Mouse (Mus musculus): Measurements from ENCODE around the gene Fmnl3. TPM values are rescaled to one million over a fixed set of nuclear protein-coding genes. Genes with fewer than 3 reads are reported as not detected.
"Not testable (repeated sequence)": the region's sequence is repeated elsewhere in the genome, so short reads cannot be mapped to it uniquely, and the experiment has no call there.

Gene Fmnl3
- polyA plus RNA-seq, 1 experiment from 2014 or later: 10.8 TPM

DNA sequence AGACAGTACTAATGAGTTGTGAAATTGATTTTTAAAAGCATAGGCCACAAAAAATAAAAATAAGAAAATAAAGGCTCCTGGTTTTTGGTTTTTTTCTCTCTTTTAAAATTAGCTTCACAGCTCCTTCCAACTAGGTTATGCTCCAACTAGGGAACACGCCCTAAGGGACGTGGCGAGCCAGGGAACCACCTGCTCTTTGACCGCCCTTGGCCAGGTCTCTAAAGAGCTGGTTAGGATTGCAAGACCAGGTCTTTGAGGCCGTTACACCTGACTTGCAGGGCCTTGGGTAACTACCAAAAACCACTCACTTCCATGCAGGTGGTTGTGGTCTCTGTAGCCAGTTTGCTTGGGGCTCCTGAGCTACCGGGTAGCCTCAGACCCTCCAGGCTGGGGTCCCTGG, 21.7 kb upstream of the Fmnl3 start:
- Histone ChIP-seq H3K4me3 (ENCODE audit: low read length) (peak overlapping the region; percentile 46), H3K27ac (ENCODE audit: low read length) (peak overlapping the region; percentile 70), H3K4me2 (ENCODE audit: low read depth, low read length) (peak overlapping the region; percentile 74), H3K27me3 (replicated peaks; ENCODE audit: control insufficient read depth, insufficient read depth, low read length) (no peaks in the 10 kb centered on the region), H3K4me1 (ENCODE audit: control insufficient read depth, insufficient read depth, low read length) (peaks cover 30% of the 10 kb centered on the region), H3K36me3 (ENCODE audit: control insufficient read depth, insufficient read depth, low read length) (no peaks in the 10 kb centered on the region), H3K9me3 (ENCODE audit: control insufficient read depth, low read length) (no peaks in the 10 kb centered on the region), H3K9ac (ENCODE audit: low read depth, low read length) (peak overlapping the region; percentile 61)
- ATAC-seq: no peak
- WGBS: 74% methylated on average over 6 of the region's 6 CpGs

DNA sequence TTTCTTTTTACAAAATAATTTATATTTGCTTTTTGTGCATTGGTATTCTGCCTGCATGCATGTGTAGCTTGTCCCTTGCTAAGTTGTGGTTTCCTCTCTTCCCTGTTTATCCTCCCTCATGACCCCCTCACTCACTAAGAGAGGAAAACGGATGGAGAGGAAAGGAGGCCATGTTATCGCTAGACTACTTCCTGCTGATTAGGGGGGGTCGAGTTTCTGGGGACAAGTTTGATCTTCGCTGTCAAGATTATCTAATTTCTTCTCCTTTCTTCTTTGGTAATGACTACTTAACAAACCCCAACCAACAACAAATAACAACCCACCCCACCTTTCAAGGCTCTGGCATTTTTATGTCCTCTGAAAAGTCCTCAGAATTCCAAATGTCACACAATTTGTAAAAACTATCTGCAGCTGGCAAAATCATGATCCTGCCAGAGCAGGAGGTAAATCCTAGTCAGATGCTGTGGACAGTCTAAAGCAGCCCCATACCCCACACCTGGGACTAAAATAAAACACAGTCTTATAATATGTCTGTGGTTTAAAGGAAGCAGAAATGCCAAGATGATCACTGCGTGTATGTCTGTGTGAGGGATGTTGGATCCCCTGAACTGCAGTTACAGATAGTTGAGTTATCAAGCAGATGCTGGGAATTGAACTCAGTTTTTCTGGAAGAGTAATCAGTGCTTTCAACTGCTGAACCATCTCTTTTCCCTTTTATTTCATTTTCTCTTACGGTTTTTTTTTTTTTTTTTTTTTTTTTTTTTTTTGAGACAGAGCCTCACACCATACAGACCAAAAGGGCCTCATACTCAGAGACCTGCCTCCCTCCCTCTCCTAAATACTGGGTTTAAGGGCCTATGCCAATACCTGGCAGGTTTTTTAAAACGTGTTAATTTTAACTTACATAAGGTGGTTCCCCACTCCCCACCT, 20.5 kb upstream of the Fmnl3 start:
- WGBS: 64% methylated on average over 7 of the region's 7 CpGs
- Histone ChIP-seq H3K9me3 (ENCODE audit: control insufficient read depth, low read length) (no peaks in the 10 kb centered on the region), H3K27ac (ENCODE audit: low read length) (no peak overlapping the region), H3K36me3 (ENCODE audit: control insufficient read depth, insufficient read depth, low read length) (no peaks in the 10 kb centered on the region), H3K4me1 (ENCODE audit: control insufficient read depth, insufficient read depth, low read length) (peaks cover 17% of the 10 kb centered on the region), H3K4me3 (ENCODE audit: low read length) (no peak overlapping the region), H3K4me2 (ENCODE audit: low read depth, low read length) (no peak overlapping the region), H3K9ac (ENCODE audit: low read depth, low read length) (no peak overlapping the region), H3K27me3 (replicated peaks; ENCODE audit: control insufficient read depth, insufficient read depth, low read length) (no peaks in the 10 kb centered on the region)
- ATAC-seq: no peak

DNA sequence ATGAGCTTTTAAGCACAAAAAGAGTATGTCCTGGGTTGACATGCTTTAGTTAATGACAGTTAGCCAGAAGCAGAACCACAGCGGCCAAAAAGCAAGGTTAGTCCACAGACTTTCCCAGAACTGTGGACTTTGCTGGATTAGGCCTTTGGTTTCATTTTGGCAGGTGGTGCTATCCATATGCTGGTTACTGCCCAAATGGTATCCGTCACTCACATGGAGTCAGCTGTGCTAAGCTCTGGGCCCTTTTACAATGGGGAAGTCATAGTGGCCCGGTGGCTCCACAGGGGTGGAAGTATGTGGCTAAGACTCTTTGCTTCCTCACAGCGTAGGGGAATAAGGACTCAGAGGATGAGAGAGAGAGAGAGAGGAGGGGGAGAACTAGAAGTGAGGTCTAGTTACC, 17.7 kb upstream of the Fmnl3 start:
- Histone ChIP-seq H3K9me3 (ENCODE audit: control insufficient read depth, low read length) (no peaks in the 10 kb centered on the region), H3K4me3 (ENCODE audit: low read length) (no peak overlapping the region), H3K4me2 (ENCODE audit: low read depth, low read length) (no peak overlapping the region), H3K36me3 (ENCODE audit: control insufficient read depth, insufficient read depth, low read length) (no peaks in the 10 kb centered on the region), H3K27me3 (replicated peaks; ENCODE audit: control insufficient read depth, insufficient read depth, low read length) (no peaks in the 10 kb centered on the region), H3K4me1 (ENCODE audit: control insufficient read depth, insufficient read depth, low read length) (peaks cover 6% of the 10 kb centered on the region; the same call in 1 of the 2 replicates), H3K27ac (ENCODE audit: low read length) (no peak overlapping the region), H3K9ac (ENCODE audit: low read depth, low read length) (no peak overlapping the region)
- ATAC-seq: no peak
- 74% methylated on average over 4 of the region's 4 CpGs for WGBS

DNA sequence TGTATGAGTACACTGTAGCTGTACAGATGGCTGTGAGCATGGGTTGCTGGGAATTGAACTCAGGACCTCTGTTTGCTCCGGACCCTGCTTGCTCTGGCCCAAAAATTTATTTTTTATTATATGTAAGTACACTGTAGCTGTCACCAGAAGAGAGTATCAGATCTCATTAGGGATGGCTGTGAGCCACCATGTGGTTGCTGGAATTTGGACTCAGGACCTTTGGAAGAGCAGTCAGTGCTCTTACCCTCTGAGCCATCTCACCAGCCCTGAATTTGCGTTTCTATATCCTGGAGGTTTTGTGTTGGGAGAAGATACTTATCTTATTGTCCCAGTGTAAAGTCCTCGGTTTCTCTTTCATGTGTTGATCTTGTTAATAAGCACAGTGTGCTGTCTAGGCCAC, 16.5 kb upstream of the Fmnl3 start:
- Histone ChIP-seq H3K4me1 (ENCODE audit: control insufficient read depth, insufficient read depth, low read length) (peaks cover 3% of the 10 kb centered on the region; the same call in 1 of the 2 replicates), H3K27ac (ENCODE audit: low read length) (no peak overlapping the region), H3K9me3 (ENCODE audit: control insufficient read depth, low read length) (no peaks in the 10 kb centered on the region), H3K36me3 (ENCODE audit: control insufficient read depth, insufficient read depth, low read length) (no peaks in the 10 kb centered on the region), H3K27me3 (replicated peaks; ENCODE audit: control insufficient read depth, insufficient read depth, low read length) (no peaks in the 10 kb centered on the region), H3K4me2 (ENCODE audit: low read depth, low read length) (no peak overlapping the region), H3K4me3 (ENCODE audit: low read length) (no peak overlapping the region), H3K9ac (ENCODE audit: low read depth, low read length) (no peak overlapping the region)
- peak; percentile 34 for ATAC-seq
- 71% methylated on average over 3 of the region's 3 CpGs for WGBS

DNA sequence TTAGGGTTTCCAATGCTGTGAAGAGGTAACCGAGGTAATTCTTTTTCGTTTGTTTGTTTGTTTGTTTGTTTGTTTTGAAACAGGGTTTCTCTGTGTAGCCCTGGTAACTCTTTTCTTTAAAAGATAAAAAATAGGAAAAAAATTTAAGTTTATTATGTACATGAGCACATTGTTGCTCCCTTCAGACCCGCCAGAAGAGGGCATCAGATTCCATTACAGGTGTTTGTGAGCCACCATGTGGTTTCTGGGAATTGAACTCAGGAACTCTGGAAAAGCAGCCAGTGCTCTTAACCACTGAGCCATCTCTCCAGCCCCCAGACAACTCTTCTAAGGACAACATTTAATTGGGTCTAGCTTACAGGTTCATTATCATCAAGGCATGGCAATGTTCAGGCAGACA, 15.8 kb upstream of the Fmnl3 start:
- not testable (repeated sequence) for H3K4me1 ChIP-seq (ENCODE audit: control insufficient read depth, insufficient read depth, low read length); ATAC-seq; H3K27ac ChIP-seq (ENCODE audit: low read length); H3K36me3 ChIP-seq (ENCODE audit: control insufficient read depth, insufficient read depth, low read length); H3K4me2 ChIP-seq (ENCODE audit: low read depth, low read length); H3K9me3 ChIP-seq (ENCODE audit: control insufficient read depth, low read length); H3K9ac ChIP-seq (ENCODE audit: low read depth, low read length); H3K27me3 ChIP-seq (replicated peaks; ENCODE audit: control insufficient read depth, insufficient read depth, low read length); H3K4me3 ChIP-seq (ENCODE audit: low read length)
- WGBS: 65% methylated on average over 3 of the region's 3 CpGs

DNA sequence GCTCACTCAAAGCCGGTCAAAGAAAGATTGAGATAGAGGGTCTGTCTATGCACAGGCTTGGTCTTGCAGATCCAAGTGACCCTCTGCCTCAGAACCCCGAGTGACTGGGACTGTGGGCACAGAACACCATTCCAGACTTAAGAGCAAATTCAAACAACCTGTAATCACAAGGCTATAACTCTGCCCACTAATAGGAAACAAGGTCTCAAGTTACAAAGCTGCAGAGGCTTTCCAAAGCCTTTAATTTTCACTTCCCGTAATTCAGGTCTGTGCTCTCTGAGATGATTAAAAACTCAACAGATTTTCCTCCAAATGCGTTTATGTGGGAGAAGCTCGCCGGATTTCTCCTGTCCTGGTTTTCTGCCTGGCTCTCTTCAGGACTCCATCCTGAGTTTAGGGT, 13.8 kb upstream of the Fmnl3 start:
- Histone ChIP-seq H3K9ac (ENCODE audit: low read depth, low read length) (no peak overlapping the region), H3K9me3 (ENCODE audit: control insufficient read depth, low read length) (no peaks in the 10 kb centered on the region), H3K4me1 (ENCODE audit: control insufficient read depth, insufficient read depth, low read length) (no peaks in the 10 kb centered on the region), H3K4me2 (ENCODE audit: low read depth, low read length) (no peak overlapping the region), H3K27ac (ENCODE audit: low read length) (no peak overlapping the region), H3K27me3 (replicated peaks; ENCODE audit: control insufficient read depth, insufficient read depth, low read length) (no peaks in the 10 kb centered on the region), H3K4me3 (ENCODE audit: low read length) (no peak overlapping the region), H3K36me3 (ENCODE audit: control insufficient read depth, insufficient read depth, low read length) (no peaks in the 10 kb centered on the region)
- WGBS: 43% methylated on average over 6 of the region's 6 CpGs
- ATAC-seq: no peak

DNA sequence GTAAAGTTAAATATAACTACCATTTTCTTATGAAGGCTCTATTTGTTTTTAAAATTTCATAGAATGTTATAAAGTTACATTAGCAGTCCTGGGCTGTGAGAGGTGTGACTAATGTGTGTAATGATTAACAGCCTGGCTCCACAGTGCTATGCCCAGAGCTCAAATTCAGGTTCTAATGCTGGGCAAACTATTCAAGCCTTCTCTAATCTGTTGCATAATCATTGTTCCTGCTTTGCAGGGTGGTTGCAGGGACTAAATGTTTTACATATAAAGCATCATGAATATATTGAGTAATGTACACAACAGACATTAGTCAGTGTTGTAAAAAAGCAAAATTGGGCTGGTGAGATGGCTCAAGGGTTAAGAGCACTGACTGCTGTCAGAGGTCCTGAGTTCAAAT, 12.6 kb upstream of the Fmnl3 start:
- no peaks in the 10 kb centered on the region for H3K4me1 ChIP-seq (ENCODE audit: control insufficient read depth, insufficient read depth, low read length)
- H3K4me3 ChIP-seq (ENCODE audit: low read length): no peak overlapping the region
- H3K4me2 ChIP-seq (ENCODE audit: low read depth, low read length): no peak overlapping the region
- H3K9me3 ChIP-seq (ENCODE audit: control insufficient read depth, low read length): no peaks in the 10 kb centered on the region
- no peak overlapping the region for H3K27ac ChIP-seq (ENCODE audit: low read length)
- H3K9ac ChIP-seq (ENCODE audit: low read depth, low read length): no peak overlapping the region
- peak; percentile 84 for ATAC-seq
- no peaks in the 10 kb centered on the region for H3K27me3 ChIP-seq (replicated peaks; ENCODE audit: control insufficient read depth, insufficient read depth, low read length)
- H3K36me3 ChIP-seq (ENCODE audit: control insufficient read depth, insufficient read depth, low read length): no peaks in the 10 kb centered on the region

DNA sequence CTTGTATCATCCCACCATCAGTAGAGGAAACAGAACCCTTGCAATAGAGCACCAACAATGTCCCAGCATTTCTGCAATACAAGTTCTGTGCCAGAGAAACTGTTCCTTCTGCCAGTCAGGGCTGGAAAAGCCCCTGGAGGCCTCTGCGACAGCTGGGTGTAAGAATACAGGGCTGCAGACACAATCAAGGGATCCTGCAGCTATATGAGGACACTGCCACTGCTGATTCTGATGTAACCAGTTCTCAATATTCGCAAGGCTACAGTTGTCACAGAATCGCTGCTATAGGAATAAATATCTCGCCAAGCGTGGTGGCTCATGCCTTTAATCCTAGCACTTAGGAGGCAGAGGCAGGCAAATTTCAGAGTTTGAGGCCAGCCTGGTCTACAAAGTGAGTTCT, 6.0 kb upstream of the Fmnl3 start:
- no peak overlapping the region for H3K4me3 ChIP-seq (ENCODE audit: low read length)
- 88% methylated on average over 5 of the region's 5 CpGs for WGBS

DNA sequence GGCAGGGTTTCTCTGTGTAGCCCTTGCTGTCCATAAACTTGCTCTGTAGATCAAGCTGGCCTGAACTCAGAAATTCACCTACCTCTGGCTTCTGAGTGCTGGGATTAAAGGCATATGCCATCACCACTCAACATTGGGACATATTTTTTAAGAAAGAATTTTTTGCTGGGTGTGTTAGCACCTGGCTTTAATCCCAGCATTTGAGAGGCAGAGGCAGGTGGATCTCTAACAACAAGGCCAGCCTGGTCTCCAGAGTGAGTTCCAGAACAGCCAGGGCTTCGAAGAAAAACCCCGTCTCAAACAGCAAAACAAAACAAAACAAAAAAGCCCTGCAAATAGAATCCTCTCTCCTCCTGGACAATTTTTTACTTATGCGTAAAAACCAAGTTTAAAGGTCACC, 5.3 kb upstream of the Fmnl3 start:
- Histone ChIP-seq H3K4me2 (ENCODE audit: low read depth, low read length) (no peak overlapping the region), H3K9me3 (ENCODE audit: control insufficient read depth, low read length) (no peaks in the 10 kb centered on the region), H3K36me3 (ENCODE audit: control insufficient read depth, insufficient read depth, low read length) (no peaks in the 10 kb centered on the region), H3K4me3 (ENCODE audit: low read length) (no peak overlapping the region), H3K27ac (ENCODE audit: low read length) (no peak overlapping the region), H3K9ac (ENCODE audit: low read depth, low read length) (no peak overlapping the region), H3K27me3 (replicated peaks; ENCODE audit: control insufficient read depth, insufficient read depth, low read length) (no peaks in the 10 kb centered on the region), H3K4me1 (ENCODE audit: control insufficient read depth, insufficient read depth, low read length) (no peaks in the 10 kb centered on the region)
- WGBS: 84% methylated on average over 3 of the region's 3 CpGs
- ATAC-seq: no peak

More for the DNA sequence above, 6.0 kb upstream of the Fmnl3 start:
- Histone ChIP-seq H3K36me3 (ENCODE audit: control insufficient read depth, insufficient read depth, low read length) (no peaks in the 10 kb centered on the region), H3K27me3 (replicated peaks; ENCODE audit: control insufficient read depth, insufficient read depth, low read length) (no peaks in the 10 kb centered on the region), H3K4me1 (ENCODE audit: control insufficient read depth, insufficient read depth, low read length) (no peaks in the 10 kb centered on the region), H3K9me3 (ENCODE audit: control insufficient read depth, low read length) (no peaks in the 10 kb centered on the region), H3K4me2 (ENCODE audit: low read depth, low read length) (no peak overlapping the region), H3K9ac (ENCODE audit: low read depth, low read length) (no peak overlapping the region), H3K27ac (ENCODE audit: low read length) (no peak overlapping the region)
- no peak for ATAC-seq

DNA sequence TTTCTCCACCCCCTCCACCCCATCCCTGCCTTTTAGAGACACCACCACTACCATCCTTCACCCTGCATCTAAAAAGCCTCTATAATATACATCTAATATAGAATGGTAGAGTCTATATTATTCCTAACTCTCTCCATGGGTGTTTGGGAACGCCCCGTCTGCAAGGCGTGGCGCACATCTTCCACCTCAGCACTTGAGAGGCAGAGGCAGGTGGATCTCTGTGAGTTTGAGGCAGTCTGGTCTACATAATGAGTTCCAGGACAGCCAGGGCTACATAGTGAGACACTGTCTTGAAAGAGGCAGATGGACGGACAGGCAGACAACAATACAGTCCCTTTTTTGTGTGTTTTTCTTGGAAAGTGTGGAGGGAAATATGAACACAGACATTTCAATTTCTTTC, 4.8 kb upstream of the Fmnl3 start:
- Histone ChIP-seq H3K9ac (ENCODE audit: low read depth, low read length) (no peak overlapping the region), H3K9me3 (ENCODE audit: control insufficient read depth, low read length) (no peaks in the 10 kb centered on the region), H3K27me3 (replicated peaks; ENCODE audit: control insufficient read depth, insufficient read depth, low read length) (no peaks in the 10 kb centered on the region), H3K4me3 (ENCODE audit: low read length) (no peak overlapping the region), H3K4me1 (ENCODE audit: control insufficient read depth, insufficient read depth, low read length) (no peaks in the 10 kb centered on the region), H3K4me2 (ENCODE audit: low read depth, low read length) (no peak overlapping the region), H3K36me3 (ENCODE audit: control insufficient read depth, insufficient read depth, low read length) (no peaks in the 10 kb centered on the region), H3K27ac (ENCODE audit: low read length) (no peak overlapping the region)
- no peak for ATAC-seq
- WGBS: 91% methylated on average over 5 of the region's 5 CpGs
